Mouse (Mus musculus) kidney, adult 11 months (tissue): ENCODE data around the gene Fbxo7.

Experiments used
- DNase-seq: peaks from one replicate; pipeline ENCODE4 v3.0.0; 2022

The Fbxo7 gene

GRCm38 (mm10) chr10:86044066-86044465, 22.3 kb downstream of the Fbxo7 start:
- peak; percentile 45 for DNase-seq

- no peak for DNase-seq
These were observed 24.6 kb downstream of the Fbxo7 start for GRCm38 (mm10) chr10:86046371-86046770.

GRCm38 (mm10) chr10:86047786-86048185, 26.0 kb downstream of the Fbxo7 start:
- no peak for DNase-seq

- DNase-seq = no peak
These were observed 28.8 kb downstream of the Fbxo7 start for GRCm38 (mm10) chr10:86050522-86050921.

GRCm38 (mm10) chr10:86052818-86053522, 31.2 kb downstream of the Fbxo7 start:
- DNase-seq = no peak

- DNase-seq = no peak
These were observed 34.6 kb downstream of the Fbxo7 start for GRCm38 (mm10) chr10:86056297-86056903.

- peak; percentile 80 for DNase-seq
These were observed 35.5 kb downstream of the Fbxo7 start for GRCm38 (mm10) chr10:86057286-86057685.

- peak; percentile 90 for DNase-seq
These were observed 35.9 kb downstream of the Fbxo7 start for GRCm38 (mm10) chr10:86057712-86058111.

GRCm38 (mm10) chr10:86060267-86060666, 38.5 kb downstream of the Fbxo7 start:
- no peak for DNase-seq

GRCm38 (mm10) chr10:86062261-86063017, 40.7 kb downstream of the Fbxo7 start:
- DNase-seq = no peak

GRCm38 (mm10) chr10:86063018-86063384, 41.2 kb downstream of the Fbxo7 start:
- DNase-seq = no peak

GRCm38 (mm10) chr10:86064937-86065336, 43.2 kb downstream of the Fbxo7 start:
- peak; percentile 94 for DNase-seq

- no peak for DNase-seq
These were observed 43.9 kb downstream of the Fbxo7 start for GRCm38 (mm10) chr10:86065661-86066060.

- DNase-seq = no peak
These were observed 44.9 kb downstream of the Fbxo7 start for GRCm38 (mm10) chr10:86066651-86067050.

GRCm38 (mm10) chr10:86067911-86068310, 46.1 kb downstream of the Fbxo7 start:
- peak; percentile 82 for DNase-seq

GRCm38 (mm10) chr10:86069341-86069740, 47.6 kb downstream of the Fbxo7 start:
- DNase-seq = peak; percentile 87

GRCm38 (mm10) chr10:86070751-86071150, 49.0 kb downstream of the Fbxo7 start:
- DNase-seq = no peak

- DNase-seq = no peak
These were observed 52.4 kb downstream of the Fbxo7 start for GRCm38 (mm10) chr10:86074134-86074533.

GRCm38 (mm10) chr10:86074971-86075711, 53.4 kb downstream of the Fbxo7 start:
- DNase-seq = peak; percentile 72

- no peak for DNase-seq
These were observed 55.5 kb downstream of the Fbxo7 start for GRCm38 (mm10) chr10:86077272-86077671.

GRCm38 (mm10) chr10:86078761-86079160, 57.0 kb downstream of the Fbxo7 start:
- DNase-seq = no peak

- no peak for DNase-seq
These were observed 58.1 kb downstream of the Fbxo7 start for GRCm38 (mm10) chr10:86079921-86080320.

- no peak for DNase-seq
These were observed 70.1 kb downstream of the Fbxo7 start for GRCm38 (mm10) chr10:86091919-86092318.
